Mouse (Mus musculus) limb, embryonic 13.5 days (tissue): ENCODE data around the gene Fgfr3. TPM values are rescaled to one million over a fixed set of nuclear protein-coding genes. Genes with fewer than 3 reads are reported as not detected.
A peak's percentile ranks its signal among the peaks of the same experiment; 100 is the strongest.

Experiments used
- ATAC-seq: fragments of 200-750 bp; cut with Nextera tagmentation; 2 replicates; pipeline ENCODE4 v1.8.0; 2017; ENCODE audit warnings: low read depth, moderate number of reproducible peaks, moderate TSS enrichment; ENCODE audit not compliant: low FRiP score
- H3K27ac ChIP-seq: fragments of 300-500 bp; sonication (generic); 2 replicates; pipeline ENCODE4 v1.5.1; 2015; ENCODE audit warnings: inconsistent platforms, mild to moderate bottlenecking, moderate library complexity
- H3K27me3 ChIP-seq: fragments of 300-500 bp; sonication (generic); 2 replicates; pipeline ENCODE4 v1.6.1; 2015; ENCODE audit warnings: mild to moderate bottlenecking, inconsistent platforms
- H3K36me3 ChIP-seq: fragments of 300-500 bp; sonication (generic); 2 replicates; pipeline ENCODE4 v1.6.1; 2015; ENCODE audit warnings: inconsistent platforms, mild to moderate bottlenecking, moderate library complexity
- H3K4me1 ChIP-seq: fragments of 300-500 bp; sonication (generic); 2 replicates; pipeline ENCODE4 v1.6.1; 2015; ENCODE audit warnings: inconsistent platforms
- H3K4me2 ChIP-seq: fragments of 300-500 bp; sonication (generic); replicated peaks from 2 replicates; pipeline ENCODE4 v1.6.1; 2015; ENCODE audit warnings: inconsistent platforms, mild to moderate bottlenecking, moderate library complexity
- H3K4me3 ChIP-seq: fragments of 300-500 bp; sonication (generic); 2 replicates; pipeline ENCODE4 v1.5.1; 2015; ENCODE audit warnings: moderate library complexity, mild to moderate bottlenecking, inconsistent platforms
- H3K9ac ChIP-seq: fragments of 300-500 bp; sonication (generic); 2 replicates; pipeline ENCODE4 v1.6.1; 2015; ENCODE audit warnings: mild to moderate bottlenecking, inconsistent platforms
- H3K9me3 ChIP-seq: fragments of 300-500 bp; sonication (generic); 2 replicates; pipeline ENCODE4 v1.6.1; 2016; ENCODE audit warnings: inconsistent platforms
- WGBS: fragments of 180-500 bp; shearing (Covaris S2); methylation state at CpG from one replicate; pipeline ENCODE4 v1.1.7; 2015; 5-methylcytosine and 5-hydroxymethylcytosine counted together
- polyA plus RNA-seq: library from polyadenylated mRNA; unstranded; fragments of >200 nt; fragmentation: Nextera tagmentation; extraction: Ambion mirVana; gene quantifications from 2 replicates; pipeline ENCODE4 v1.2.1, GENCODE M21; 2015

Fgfr3 gene
- polyA plus RNA-seq, 1 experiment from 2014 or later, result 40.7 TPM

GRCm38 (mm10) chr5:33689221-33689844 is 32.1 kb upstream of the Fgfr3 start:
- peak overlapping the region; percentile 50 for H3K9ac ChIP-seq

GRCm38 (mm10) chr5:33689852-33690645 is 31.4 kb upstream of the Fgfr3 start:
- Histone ChIP-seq H3K4me1 (peaks cover 56% of the 10 kb centered on the region), H3K27ac (0 out of 2 replicates have a peak overlapping the region, but pooled peaks have one; percentile 48), H3K9me3 (no peaks in the 10 kb centered on the region), H3K9ac (0 out of 2 replicates have a peak overlapping the region, but pooled peaks have one; percentile 31), H3K27me3 (no peaks in the 10 kb centered on the region), H3K36me3 (no peaks in the 10 kb centered on the region), H3K4me3 (no peak overlapping the region), H3K4me2 (peak overlapping the region; percentile 16; the same call in 1 of the 2 replicates)
- WGBS, result 76% methylated on average over 11 of the region's 11 CpGs
- no peak for ATAC-seq

More at GRCm38 (mm10) chr5:33689221-33689844, 32.1 kb upstream of the Fgfr3 start:
- Histone ChIP-seq H3K36me3 (no peaks in the 10 kb centered on the region), H3K4me3 (no peak overlapping the region), H3K27ac (peak overlapping the region; percentile 48; the same call in 1 of the 2 replicates), H3K27me3 (no peaks in the 10 kb centered on the region), H3K4me2 (peak overlapping the region; percentile 16; the same call in 1 of the 2 replicates), H3K9me3 (no peaks in the 10 kb centered on the region), H3K4me1 (peaks cover 49% of the 10 kb centered on the region)
- ATAC-seq, result no peak
- 38% methylated on average over 19 of the region's 20 CpGs for WGBS

DNA sequence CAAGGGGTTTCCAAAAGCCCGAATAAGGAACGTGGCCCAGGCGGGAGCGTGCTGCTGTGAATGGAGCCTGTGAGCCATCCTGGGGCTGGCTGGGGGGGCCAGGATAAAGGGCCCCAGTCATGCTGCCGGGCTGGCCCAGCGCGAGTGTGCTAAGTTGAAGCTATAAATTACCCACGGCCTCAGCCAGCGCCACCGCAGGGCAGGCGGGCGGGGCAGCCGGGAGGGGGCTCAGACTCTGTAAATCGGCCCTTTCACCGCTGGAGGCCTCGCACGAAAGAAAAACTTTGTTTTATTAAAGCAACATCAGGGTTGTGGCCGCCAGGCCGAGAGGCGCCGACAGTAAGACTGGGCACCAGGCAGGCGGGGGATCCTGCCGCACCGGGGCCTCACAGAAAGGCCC is 29.1 kb upstream of the Fgfr3 start:
- peak; percentile 77 for ATAC-seq
- Histone ChIP-seq H3K27ac (peak overlapping the region; percentile 95), H3K27me3 (peaks cover 8% of the 10 kb centered on the region), H3K36me3 (no peaks in the 10 kb centered on the region), H3K4me3 (0 out of 2 replicates have a peak overlapping the region, but pooled peaks have one; percentile 5), H3K4me2 (peak overlapping the region; percentile 46), H3K4me1 (peaks cover 79% of the 10 kb centered on the region), H3K9ac (peak overlapping the region; percentile 25; the same call in 1 of the 2 replicates), H3K9me3 (no peaks in the 10 kb centered on the region)
- 3% methylated on average over 24 of the region's 24 CpGs for whole genome bisulfite sequencing

DNA sequence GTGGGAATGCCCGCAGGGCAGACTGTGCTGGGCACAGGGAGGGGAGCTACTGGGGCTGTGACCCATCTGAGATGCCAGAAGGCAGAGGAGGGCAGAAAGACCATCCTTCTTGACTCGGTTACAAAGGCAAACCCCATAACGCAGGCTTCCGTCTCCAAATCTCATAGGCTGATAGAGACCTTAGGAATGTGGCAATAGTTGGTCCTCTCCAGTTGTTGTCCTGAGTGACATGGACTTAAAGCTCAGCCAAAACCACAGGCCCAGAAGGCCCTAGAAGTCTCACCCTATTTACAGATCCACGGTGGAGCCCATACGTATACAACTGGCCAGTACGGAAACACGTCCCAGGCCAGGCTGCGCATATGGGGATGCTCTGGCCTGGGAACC is 27.0 kb upstream of the Fgfr3 start:
- Histone ChIP-seq H3K27ac (peak overlapping the region; percentile 95), H3K4me2 (peak overlapping the region; percentile 85; the same call in 1 of the 2 replicates), H3K9me3 (no peaks in the 10 kb centered on the region), H3K4me3 (no peak overlapping the region; the same call in 1 of the 2 replicates), H3K4me1 (peaks cover 88% of the 10 kb centered on the region), H3K9ac (no peak overlapping the region), H3K27me3 (peaks cover 8% of the 10 kb centered on the region), H3K36me3 (no peaks in the 10 kb centered on the region)
- no peak for ATAC-seq
- 63% methylated on average over 9 of the region's 9 CpGs for WGBS

GRCm38 (mm10) chr5:33694848-33695717 is 26.4 kb upstream of the Fgfr3 start:
- peaks cover 88% of the 10 kb centered on the region for H3K4me1 ChIP-seq

DNA sequence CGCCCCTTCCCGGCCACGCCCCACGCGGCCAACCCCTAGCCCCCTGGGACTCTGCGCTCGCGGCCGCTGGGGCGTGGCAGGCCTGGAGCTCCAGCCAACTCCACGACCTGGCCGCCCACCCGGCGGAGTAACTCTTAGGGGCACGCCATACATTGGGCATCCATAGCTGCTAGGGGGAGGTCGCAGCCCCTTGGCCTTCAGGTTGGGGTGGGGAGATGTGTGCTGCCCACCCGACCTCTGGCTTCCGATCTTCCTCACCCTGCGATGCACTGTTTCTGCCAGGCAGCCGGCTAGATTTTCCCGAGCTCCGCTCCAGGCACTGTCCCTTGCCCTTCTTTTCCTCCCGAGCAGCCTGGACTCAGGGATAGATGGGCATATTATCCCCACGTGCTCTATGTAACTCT is 25.8 kb upstream of the Fgfr3 start:
- Histone ChIP-seq H3K4me3 (peak overlapping the region; percentile 49), H3K9me3 (no peaks in the 10 kb centered on the region), H3K27me3 (peaks cover 11% of the 10 kb centered on the region), H3K9ac (peak overlapping the region; percentile 77), H3K4me2 (peak overlapping the region; percentile 85), H3K4me1 (peaks cover 91% of the 10 kb centered on the region), H3K27ac (peak overlapping the region; percentile 95), H3K36me3 (no peaks in the 10 kb centered on the region)
- no peak for ATAC-seq
- WGBS, result 5% methylated on average over 24 of the region's 24 CpGs

More at GRCm38 (mm10) chr5:33694848-33695717, 26.4 kb upstream of the Fgfr3 start:
- peak; percentile 38 for ATAC-seq
- H3K27ac ChIP-seq, result peak overlapping the region; percentile 95
- peak overlapping the region; percentile 77 for H3K9ac ChIP-seq
- 1% methylated on average over 70 of the region's 71 CpGs for WGBS
- peaks cover 10% of the 10 kb centered on the region for H3K27me3 ChIP-seq
- H3K36me3 ChIP-seq, result no peaks in the 10 kb centered on the region
- H3K9me3 ChIP-seq, result no peaks in the 10 kb centered on the region
- peak overlapping the region; percentile 85 for H3K4me2 ChIP-seq
- H3K4me3 ChIP-seq, result peak overlapping the region; percentile 49

DNA sequence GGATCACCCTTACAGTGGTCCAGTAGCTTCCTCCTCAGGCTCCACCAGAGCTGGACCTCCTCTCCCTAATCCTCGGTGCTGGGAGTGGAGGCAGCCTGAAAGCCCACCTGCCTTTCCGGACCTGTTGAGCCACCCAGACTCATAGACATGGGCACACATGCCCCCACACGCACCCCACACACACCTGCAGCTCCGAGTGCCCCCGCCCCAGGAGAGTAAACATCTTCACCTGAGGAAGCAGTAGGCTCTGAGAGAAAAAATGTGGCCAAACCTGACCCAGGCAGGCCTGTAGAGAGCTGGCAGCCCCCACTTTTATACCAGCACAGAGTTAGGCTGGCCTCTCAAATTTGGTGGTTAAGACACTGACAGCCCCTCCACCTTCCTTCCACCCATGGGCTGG is 25.0 kb upstream of the Fgfr3 start:
- Histone ChIP-seq H3K9ac (no peak overlapping the region), H3K36me3 (no peaks in the 10 kb centered on the region), H3K9me3 (no peaks in the 10 kb centered on the region), H3K27me3 (peaks cover 14% of the 10 kb centered on the region), H3K27ac (peak overlapping the region; percentile 95), H3K4me1 (peaks cover 94% of the 10 kb centered on the region), H3K4me3 (no peak overlapping the region), H3K4me2 (peak overlapping the region; percentile 85; the same call in 1 of the 2 replicates)
- WGBS, result 62% methylated on average over 5 of the region's 5 CpGs
- no peak for ATAC-seq

GRCm38 (mm10) chr5:33697534-33697933 is 23.9 kb upstream of the Fgfr3 start:
- no peak for ATAC-seq
- peaks cover 89% of the 10 kb centered on the region for H3K4me1 ChIP-seq
- peak overlapping the region; percentile 65; the same call in 1 of the 2 replicates for H3K27ac ChIP-seq
- no peak overlapping the region for H3K9ac ChIP-seq
- no peaks in the 10 kb centered on the region for H3K9me3 ChIP-seq
- no peak overlapping the region for H3K4me3 ChIP-seq
- no peaks in the 10 kb centered on the region for H3K36me3 ChIP-seq
- peaks cover 17% of the 10 kb centered on the region for H3K27me3 ChIP-seq
- WGBS, result 44% methylated on average over 1 of the region's 1 CpGs
- no peak overlapping the region; the same call in 1 of the 2 replicates for H3K4me2 ChIP-seq

DNA sequence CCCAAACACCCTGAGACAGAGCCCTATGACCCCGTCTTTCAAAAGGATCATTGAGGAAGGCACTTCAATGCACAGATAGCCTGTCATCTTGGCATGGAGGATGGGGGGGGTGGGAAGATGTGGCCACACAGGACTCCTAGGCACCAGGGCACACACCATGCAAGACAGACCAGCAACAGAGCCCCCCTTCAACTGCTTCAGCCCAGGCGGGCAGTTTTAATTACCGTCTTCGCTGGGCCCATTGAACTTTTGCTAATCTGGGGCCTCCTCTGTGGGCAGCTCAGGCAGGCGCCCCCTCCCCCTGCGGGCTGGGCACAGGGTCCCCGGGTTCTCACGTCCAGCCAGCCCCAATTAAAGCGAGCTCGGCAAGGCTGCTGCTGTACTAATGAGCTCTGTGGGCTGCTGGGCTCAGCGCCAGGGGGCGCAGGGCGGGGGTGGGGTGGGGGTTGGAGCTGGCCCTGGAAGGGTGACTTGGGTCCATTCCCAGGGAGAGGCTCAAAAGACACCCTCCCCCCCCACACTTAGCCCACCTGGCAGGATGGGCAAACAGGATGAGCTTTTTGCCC is 23.4 kb upstream of the Fgfr3 start:
- no peak overlapping the region for H3K9ac ChIP-seq
- peaks cover 84% of the 10 kb centered on the region for H3K4me1 ChIP-seq
- no peak for ATAC-seq
- no peaks in the 10 kb centered on the region for H3K36me3 ChIP-seq
- H3K9me3 ChIP-seq, result no peaks in the 10 kb centered on the region
- H3K4me3 ChIP-seq, result no peak overlapping the region
- H3K27me3 ChIP-seq, result peaks cover 17% of the 10 kb centered on the region
- H3K27ac ChIP-seq, result peak overlapping the region; percentile 65; the same call in 1 of the 2 replicates
- no peak overlapping the region; the same call in 1 of the 2 replicates for H3K4me2 ChIP-seq
- WGBS, result 11% methylated on average over 13 of the region's 13 CpGs

DNA sequence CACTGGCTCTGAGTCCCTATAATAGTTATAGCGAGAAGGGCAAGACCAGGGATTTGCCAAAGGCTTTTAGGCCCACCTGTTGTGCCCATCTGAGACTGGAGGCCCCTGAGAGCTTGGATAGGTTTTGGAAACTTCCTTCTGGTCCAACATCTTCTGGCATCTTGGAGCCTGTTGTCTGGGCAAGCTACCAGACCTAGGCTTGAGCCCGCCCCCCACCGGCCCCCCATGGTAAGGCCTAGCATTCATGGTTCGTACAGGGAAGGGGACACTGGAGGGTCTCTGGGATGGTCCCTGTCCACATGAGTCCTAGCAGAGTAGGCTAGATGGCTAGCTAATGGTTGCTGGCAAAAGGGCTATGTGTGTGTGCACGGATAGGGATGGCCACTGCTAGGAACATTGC is 22.8 kb upstream of the Fgfr3 start:
- 87% methylated on average over 5 of the region's 5 CpGs for WGBS

GRCm38 (mm10) chr5:33700010-33700409 is 21.5 kb upstream of the Fgfr3 start:
- WGBS, result 34% methylated on average over 13 of the region's 13 CpGs
- no peak overlapping the region for H3K9ac ChIP-seq
- H3K36me3 ChIP-seq, result no peaks in the 10 kb centered on the region
- no peak overlapping the region for H3K4me3 ChIP-seq
- peaks cover 17% of the 10 kb centered on the region for H3K27me3 ChIP-seq
- no peak overlapping the region for H3K27ac ChIP-seq
- H3K4me1 ChIP-seq, result peaks cover 73% of the 10 kb centered on the region
- H3K9me3 ChIP-seq, result no peaks in the 10 kb centered on the region
- ATAC-seq, result no peak
- no peak overlapping the region for H3K4me2 ChIP-seq

More for the DNA sequence above, 22.8 kb upstream of the Fgfr3 start:
- H3K9me3 ChIP-seq, result no peaks in the 10 kb centered on the region
- peaks cover 17% of the 10 kb centered on the region for H3K27me3 ChIP-seq
- no peak overlapping the region for H3K4me2 ChIP-seq
- H3K27ac ChIP-seq, result peak overlapping the region; percentile 40; the same call in 1 of the 2 replicates
- H3K36me3 ChIP-seq, result no peaks in the 10 kb centered on the region
- no peak overlapping the region for H3K4me3 ChIP-seq
- no peak overlapping the region for H3K9ac ChIP-seq
- peaks cover 78% of the 10 kb centered on the region for H3K4me1 ChIP-seq
- ATAC-seq, result no peak
